Mouse (Mus musculus) limb, embryonic 14.5 days (tissue): Measurements from ENCODE around the gene Ddx58. TPM values are rescaled to one million over a fixed set of nuclear protein-coding genes. Genes with fewer than 3 reads are reported as not detected.

Source experiments
- ATAC-seq: fragments of 200-750 bp; cut with Nextera tagmentation; 2 replicates; pipeline ENCODE4 v1.8.0; 2017; ENCODE audit warnings: low read depth, moderate number of reproducible peaks, moderate TSS enrichment; ENCODE audit not compliant: low FRiP score
- DNase-seq: peaks from one replicate; pipeline ENCODE4 v3.0.0-alpha.2; 2015; ENCODE audit warnings: low spot score
- H3K27ac ChIP-seq: fragments of 300-500 bp; sonication (generic); replicated peaks from 2 replicates; pipeline ENCODE4 v1.5.1; 2014; ENCODE audit warnings: low read depth, mild to moderate bottlenecking, low read length, moderate library complexity, mixed read lengths
- H3K27me3 ChIP-seq: fragments of 300-500 bp; sonication (generic); 2 replicates; pipeline ENCODE4 v1.6.1; 2014; ENCODE audit warnings: low read length, mixed read lengths; ENCODE audit not compliant: control insufficient read depth, insufficient read depth
- H3K36me3 ChIP-seq: fragments of 300-500 bp; sonication (generic); 2 replicates; pipeline ENCODE4 v1.6.1; 2014; ENCODE audit warnings: mild to moderate bottlenecking, low read length, moderate library complexity, mixed read lengths; ENCODE audit not compliant: control insufficient read depth, insufficient read depth
- H3K4me1 ChIP-seq: fragments of 300-500 bp; sonication (generic); 2 replicates; pipeline ENCODE4 v1.6.1; 2014; ENCODE audit warnings: antibody characterized with exemption, low read length, mixed read lengths; ENCODE audit not compliant: control insufficient read depth, insufficient read depth
- H3K4me2 ChIP-seq: fragments of 300-500 bp; sonication (generic); replicated peaks from 2 replicates; pipeline ENCODE4 v1.6.1; 2014; ENCODE audit warnings: low read depth, mild to moderate bottlenecking, low read length, moderate library complexity; ENCODE audit not compliant: severe bottlenecking
- H3K4me3 ChIP-seq: fragments of 300-500 bp; sonication (generic); replicated peaks from 2 replicates; pipeline ENCODE4 v1.5.1; 2014; ENCODE audit warnings: low read length
- H3K9ac ChIP-seq: fragments of 300-500 bp; sonication (generic); 2 replicates; pipeline ENCODE4 v1.6.1; 2014; ENCODE audit warnings: mild to moderate bottlenecking, low read depth, low read length, moderate library complexity; ENCODE audit not compliant: severe bottlenecking
- H3K9me3 ChIP-seq: fragments of 300-500 bp; sonication (generic); 2 replicates; pipeline ENCODE4 v1.6.1; 2016; ENCODE audit warnings: low read length; ENCODE audit not compliant: control insufficient read depth
- POLR2A ChIP-seq: fragments of 200-500 bp; IDR thresholded peaks from 2 replicates; pipeline ENCODE4 v1.8.0; 2012; ENCODE audit warnings: inconsistent platforms, mild to moderate bottlenecking, moderate library complexity, borderline replicate concordance; ENCODE audit not compliant: insufficient read depth, insufficient read length; ENCODE audit errors: extremely low read depth
- WGBS: fragments of 180-500 bp; shearing (Covaris S2); extraction: QIAGEN DNeasy Blood & Tissue Kit; methylation state at CpG from one replicate; pipeline ENCODE4 v1.1.7; 2014; 5-methylcytosine and 5-hydroxymethylcytosine counted together
- polyA plus RNA-seq, 2 experiments: library from polyadenylated mRNA; depleted of rRNA in 1 of 2; stranded (reverse) in 1 of 2; unstranded in 1 of 2; fragments of >200 nt; fragmentation: Nextera tagmentation in 1 of 2; extraction: Ambion mirVana in 1 of 2; gene quantifications; 2 replicates each; pipeline versions ENCODE4 v1.2.1 to v1.2.3; 2012 to 2014

The Ddx58 gene
- polyA plus RNA-seq (2012; rRNA removed) (10.3 TPM in 2 replicates), polyA plus RNA-seq (2014; fragmentation: Nextera tagmentation; extraction: Ambion mirVana) (10.7 and 11.0 TPM in 2 replicates)

- no peak for TF ChIP-seq POLR2A
- ATAC-seq (peak; percentile 74; the same call in 1 of the 2 replicates), DNase-seq (no peak)
- H3K9me3 ChIP-seq: no peaks in the 10 kb centered on the region
- WGBS: 5% methylated on average over 34 of the region's 35 CpGs
- peak within 1 kb of the TSS; percentile 79 for H3K4me2 ChIP-seq
- peak within 1 kb of the TSS; percentile 53 for H3K4me3 ChIP-seq
- H3K36me3 ChIP-seq: no peaks in the 10 kb centered on the region
- no peak within 1 kb of the TSS; the same call in 1 of the 2 replicates for H3K27ac ChIP-seq
- H3K4me1 ChIP-seq: no peaks in the 10 kb centered on the region; the same call in 1 of the 2 replicates
- H3K9ac ChIP-seq: peak within 1 kb of the TSS; percentile 58
- H3K27me3 ChIP-seq: no peaks in the 10 kb centered on the region
Measured at GRCm38 (mm10) chr4:40239409-40240271, at the start of gene Ddx58. Ddx58 (minus strand) TSS chr4:40239828.

GRCm38 (mm10) chr4:40289046-40289445 lies 49.4 kb upstream of the Ddx58 start:
- no peaks in the 10 kb centered on the region for H3K36me3 ChIP-seq
- H3K9me3 ChIP-seq: no peaks in the 10 kb centered on the region
- no peaks in the 10 kb centered on the region for H3K27me3 ChIP-seq
- no peak for DNase-seq
- 80% methylated on average over 2 of the region's 2 CpGs for WGBS
- no peak for TF ChIP-seq POLR2A
- H3K9ac ChIP-seq: no peak overlapping the region
- no peak overlapping the region for H3K27ac ChIP-seq
- H3K4me2 ChIP-seq: no peak overlapping the region
- H3K4me3 ChIP-seq: no peak overlapping the region
- no peak for ATAC-seq
- H3K4me1 ChIP-seq: no peaks in the 10 kb centered on the region

- Histone ChIP-seq H3K36me3 (no peaks in the 10 kb centered on the region), H3K9ac (no peak overlapping the region), H3K9me3 (no peaks in the 10 kb centered on the region), H3K4me3 (no peak overlapping the region), H3K27ac (no peak overlapping the region), H3K4me2 (no peak overlapping the region), H3K27me3 (no peaks in the 10 kb centered on the region), H3K4me1 (no peaks in the 10 kb centered on the region)
- ATAC-seq (no peak), DNase-seq (no peak)
- 77% methylated on average over 6 of the region's 6 CpGs for WGBS
- no peak for TF ChIP-seq POLR2A
Measured at GRCm38 (mm10) chr4:40287415-40287814, 47.8 kb upstream of the Ddx58 start.

GRCm38 (mm10) chr4:40285582-40285981 lies 46.0 kb upstream of the Ddx58 start:
- Histone ChIP-seq H3K27ac (no peak overlapping the region), H3K4me3 (no peak overlapping the region), H3K4me1 (no peaks in the 10 kb centered on the region), H3K27me3 (no peaks in the 10 kb centered on the region), H3K9ac (no peak overlapping the region), H3K36me3 (no peaks in the 10 kb centered on the region), H3K9me3 (no peaks in the 10 kb centered on the region), H3K4me2 (no peak overlapping the region)
- ATAC-seq (no peak), DNase-seq (peak; percentile 83)
- 16% methylated on average over 4 of the region's 4 CpGs for WGBS
- TF ChIP-seq POLR2A: no peak

GRCm38 (mm10) chr4:40279276-40279900 lies 39.8 kb upstream of the Ddx58 start, which contains the start of gene Ndufb6:
Ndufb6 (minus strand) TSS chr4:40279421.
- H3K27me3 ChIP-seq: no peaks in the 10 kb centered on the region
- H3K4me2 ChIP-seq: peak within 1 kb of the TSS; percentile 83
- H3K9ac ChIP-seq: peak within 1 kb of the TSS; percentile 90
- DNase-seq (peak; percentile 96), ATAC-seq (peak; percentile 96)
- no peaks in the 10 kb centered on the region for H3K9me3 ChIP-seq
- peaks cover 9% of the 10 kb centered on the region for H3K4me1 ChIP-seq
- WGBS: 0% methylated on average over 35 of the region's 36 CpGs
- peak; percentile 83; the same call in 1 of the 2 replicates for TF ChIP-seq POLR2A
- H3K36me3 ChIP-seq: peaks cover 10% of the 10 kb centered on the region
- peak within 1 kb of the TSS; percentile 98 for H3K4me3 ChIP-seq
- peak within 1 kb of the TSS; percentile 77 for H3K27ac ChIP-seq
